Comparison of ENCODE assay signal across 8 mouse cellular contexts in genomic region chr13:94173633-94174576, GRCm38 (mm10).
A peak's percentile ranks its signal among the peaks of the same experiment; 100 is the strongest.
DNase-seq lines count a peak whose midpoint lies in the region; ATAC-seq lines count a peak whose summit lies in the region.

No protein-coding gene starts in this region.

- peak; percentile 56 for ATAC-seq in common myeloid progenitor, adult 5-6 weeks (replicated peaks; ENCODE audit: low read depth, poor library complexity, severe bottlenecking)
- ATAC-seq in intestine, embryonic 16.5 days = peak; percentile 34

- no peaks in the 10 kb centered on the region for H3K9me3 ChIP-seq in intestine, embryonic 16.5 days (ENCODE audit: control insufficient read depth, low read length)

- peak overlapping the region; percentile 63 for H3K9ac ChIP-seq in intestine, embryonic 16.5 days (ENCODE audit: low read depth, low read length)

- H3K4me3 ChIP-seq in intestine, embryonic 16.5 days (ENCODE audit: low read length) = peak overlapping the region; percentile 48

- H3K4me2 ChIP-seq in intestine, embryonic 16.5 days (ENCODE audit: low read depth, low read length) = peak overlapping the region; percentile 97

- H3K36me3 ChIP-seq in intestine, embryonic 16.5 days (ENCODE audit: control insufficient read depth, insufficient read depth, low read length) = no peaks in the 10 kb centered on the region

- H3K27ac ChIP-seq in intestine, embryonic 16.5 days (ENCODE audit: low read length) = no peak overlapping the region

- WGBS in intestine, embryonic 16.5 days = 6% methylated on average over 52 of the region's 55 CpGs

- H3K27me3 ChIP-seq in intestine, embryonic 16.5 days (replicated peaks; ENCODE audit: control insufficient read depth, insufficient read depth, low read length) = no peaks in the 10 kb centered on the region

- H3K4me1 ChIP-seq in intestine, embryonic 16.5 days (ENCODE audit: control insufficient read depth, insufficient read depth, low read length) = peaks cover 19% of the 10 kb centered on the region

- DNase-seq in 3134 (ENCODE audit: extremely low read depth, insufficient read length, low spot score) (peak; percentile 58), liver (peak; percentile 68)
- DNase-seq in T-cell, adult 2 months (ENCODE audit: low spot score) = peak; percentile 3
- DNase-seq in gastrocnemius, postnatal 36 days = peak; percentile 45 to 63
- DNase-seq in naive thymus-derived CD4-positive, alpha-beta T cell, adult 2 months (ENCODE audit: low read depth) = peak; percentile 21
- DNase-seq in thymus, postnatal 14 days = peak; percentile 37

- intact Hi-C loops in gastrocnemius, postnatal 36 days (cut with DNase I) = no loop called here

Comparison
In these comparisons a context has a peak if more than half of its experiments do, and no peak if none do; other contexts are left out.
1. DNase-seq: peak in every context shown above with its lines; median percentile 68 in liver; 58 in 3134; 54 in gastrocnemius, postnatal 36 days; 37 in thymus, postnatal 14 days; 21 in naive thymus-derived CD4-positive, alpha-beta T cell, adult 2 months; 3 in T-cell, adult 2 months.